Mouse (Mus musculus): ENCODE measurements around the gene Tmem14a.

- no peak for TF ChIP-seq CTCF (IDR thresholded peaks at IDR 0.05; ENCODE audit: low read depth)
- no peak for TF ChIP-seq EP300 (IDR thresholded peaks at IDR 0.05; ENCODE audit: low read depth)
Measured at GRCm38 (mm10) chr1:21253303-21253650, 34.9 kb downstream of the Tmem14a start.
